Mouse (Mus musculus) retina, embryonic 14.5 days (tissue): Measurements from ENCODE around the gene 4931409K22Rik.

Experiments used
- DNase-seq: peaks from one replicate; pipeline ENCODE4 v3.0.0-alpha.2; 2015; ENCODE audit warnings: low spot score

The 4931409K22Rik gene

DNA sequence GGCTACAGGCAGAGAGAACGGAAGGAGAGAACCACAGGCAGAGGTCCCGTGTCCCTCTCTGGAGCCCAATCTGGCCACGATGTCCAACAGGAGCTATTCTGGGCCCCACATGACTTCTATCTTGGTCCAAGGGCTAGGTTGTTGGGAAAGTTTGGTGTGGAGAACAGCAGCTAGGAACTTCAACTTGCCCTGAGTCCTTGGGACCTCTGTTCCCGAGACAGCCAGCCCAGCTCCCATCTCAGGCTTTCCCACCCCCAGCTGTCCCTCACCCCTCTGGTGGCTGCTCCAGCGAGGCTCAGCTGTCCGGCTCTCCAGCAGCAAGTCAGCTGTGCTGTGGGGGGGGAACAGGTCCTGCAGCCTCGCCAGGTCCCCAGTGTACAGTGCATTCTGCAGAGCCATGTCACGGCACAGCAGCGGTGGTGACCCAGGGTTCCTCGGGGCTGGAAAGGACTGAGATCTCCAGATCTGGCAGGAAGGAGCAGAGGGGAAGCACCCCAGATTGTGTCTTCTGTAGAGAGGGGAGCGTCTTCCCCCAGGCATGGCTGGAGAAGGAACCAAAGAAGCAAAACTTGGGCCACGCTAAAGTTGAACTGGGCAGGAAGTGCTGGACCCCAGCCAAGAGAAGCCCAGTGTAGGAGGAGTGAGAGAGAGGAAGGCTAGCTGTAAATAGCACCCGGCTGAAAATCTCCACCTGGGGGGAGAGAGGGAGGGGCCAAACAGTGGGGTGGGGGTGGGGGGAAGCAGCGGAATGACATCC lies 16.0 kb downstream of the 4931409K22Rik start, which contains the start of gene Asb10:
Asb10 (minus strand) TSS at position 592 of the 757 bp plus-strand sequence.
- no peak for DNase-seq

DNA sequence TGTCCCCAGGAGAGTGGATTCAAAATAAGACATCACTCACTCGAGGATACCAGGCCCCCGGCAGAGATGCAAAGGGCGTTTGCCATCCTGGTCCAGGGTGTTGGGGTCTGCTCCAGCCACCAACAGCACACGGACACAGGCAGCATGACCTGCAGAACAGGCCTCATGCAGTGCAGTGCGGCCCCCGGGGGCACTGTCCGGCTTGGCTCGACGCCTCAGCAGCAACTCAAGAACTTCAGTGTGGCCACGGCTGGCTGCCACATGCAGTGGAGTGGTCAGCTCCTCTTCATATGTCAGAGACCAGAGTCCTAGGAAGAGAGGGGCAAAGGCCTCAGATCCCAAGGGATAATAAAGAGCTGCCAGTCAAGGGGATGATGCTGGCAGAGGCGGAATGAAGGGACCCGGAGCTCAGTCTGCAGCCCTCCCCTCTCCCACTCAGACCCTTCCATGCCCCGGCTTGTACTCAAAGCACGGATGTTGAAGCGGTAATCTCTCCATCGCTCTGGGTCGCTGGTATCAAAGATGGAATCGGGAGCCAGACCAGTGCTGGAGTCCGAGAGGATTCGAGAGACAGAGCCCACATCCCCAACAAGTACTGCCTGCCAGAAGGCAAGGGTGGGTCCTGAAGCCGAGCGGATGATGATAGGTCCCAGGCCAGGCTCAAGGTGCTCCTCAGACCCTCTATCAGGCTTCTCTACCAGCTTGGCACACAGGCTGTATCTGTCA lies 16.9 kb downstream of the 4931409K22Rik start:
- no peak for DNase-seq

DNA sequence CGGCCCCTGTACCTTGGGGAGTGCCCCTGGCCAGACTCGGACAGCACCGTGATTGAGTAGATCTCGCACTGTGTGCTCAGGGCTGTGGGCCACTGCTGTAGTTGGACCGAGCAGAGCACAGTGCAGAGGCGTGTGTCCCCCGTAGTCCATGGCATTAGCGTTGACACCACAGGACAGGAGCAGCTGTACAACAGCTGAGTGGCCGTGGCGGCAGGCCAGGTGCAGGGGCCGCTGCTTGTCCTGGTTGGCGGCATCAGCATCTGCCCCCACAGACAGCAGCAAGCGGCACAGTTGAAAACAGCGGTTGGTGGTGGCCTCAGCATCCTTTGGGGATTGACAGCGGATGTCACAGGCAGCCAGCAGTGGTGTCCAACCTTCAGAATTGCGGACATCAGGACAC lies 19.0 kb downstream of the 4931409K22Rik start:
- no peak for DNase-seq

DNA sequence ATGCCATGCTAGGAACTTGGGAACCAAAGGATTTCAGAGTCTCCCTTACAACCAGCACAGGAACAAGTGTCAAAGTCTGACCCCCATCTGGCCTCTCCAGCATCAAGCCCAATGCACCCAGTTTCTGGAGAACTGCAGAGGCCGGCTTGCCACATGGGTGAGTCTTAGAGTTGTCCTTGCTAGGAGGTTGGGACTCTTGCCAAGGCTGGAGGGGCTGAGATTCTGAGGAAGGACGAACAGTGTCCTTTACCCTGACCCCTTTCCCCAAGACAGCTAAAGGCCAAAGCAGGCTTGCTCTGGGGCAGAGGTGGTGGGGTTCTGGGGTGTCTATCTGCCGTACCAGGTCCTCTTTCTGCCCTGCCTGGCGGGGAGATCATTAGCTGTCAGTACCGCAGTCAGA lies 20.1 kb downstream of the 4931409K22Rik start:
- DNase-seq = no peak

DNA sequence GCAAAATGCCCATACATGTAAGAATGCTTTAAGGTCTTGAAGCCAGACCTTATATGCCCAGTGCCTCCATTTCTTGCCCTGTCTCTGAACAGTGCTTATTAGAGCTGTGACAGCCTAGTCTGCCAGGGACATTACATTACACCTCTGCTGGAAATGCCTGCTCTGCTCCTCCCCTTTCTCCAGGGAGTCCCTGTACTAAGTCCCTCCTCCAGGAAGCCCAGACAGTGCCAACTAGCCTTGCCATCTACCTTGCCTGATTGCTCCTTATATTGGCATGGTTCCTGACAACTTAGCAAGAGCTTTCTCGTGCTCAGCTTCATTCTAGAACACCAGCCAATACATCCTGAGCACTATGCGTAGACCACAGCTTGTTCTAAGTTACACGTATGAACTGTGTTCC lies 20.9 kb downstream of the 4931409K22Rik start:
- no peak for DNase-seq

DNA sequence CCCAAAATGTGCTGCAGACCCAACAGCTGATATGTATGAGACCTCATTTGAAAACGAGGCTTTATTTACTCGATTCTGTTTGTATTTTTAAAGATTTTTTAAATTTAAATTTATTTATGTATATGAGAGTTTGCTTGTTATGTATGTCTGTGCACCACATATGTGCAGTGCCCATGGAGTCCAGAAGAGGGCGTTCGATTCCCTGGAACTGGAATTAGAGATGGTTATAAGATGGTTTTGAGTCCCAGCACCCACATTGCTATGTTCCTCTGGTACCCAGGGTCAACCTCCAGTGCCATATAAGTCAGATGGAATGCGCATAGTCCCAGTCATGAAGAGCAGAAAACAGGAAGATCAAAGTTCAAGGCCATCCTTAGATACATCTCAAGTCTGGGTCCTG lies 22.3 kb downstream of the 4931409K22Rik start:
- no peak for DNase-seq

DNA sequence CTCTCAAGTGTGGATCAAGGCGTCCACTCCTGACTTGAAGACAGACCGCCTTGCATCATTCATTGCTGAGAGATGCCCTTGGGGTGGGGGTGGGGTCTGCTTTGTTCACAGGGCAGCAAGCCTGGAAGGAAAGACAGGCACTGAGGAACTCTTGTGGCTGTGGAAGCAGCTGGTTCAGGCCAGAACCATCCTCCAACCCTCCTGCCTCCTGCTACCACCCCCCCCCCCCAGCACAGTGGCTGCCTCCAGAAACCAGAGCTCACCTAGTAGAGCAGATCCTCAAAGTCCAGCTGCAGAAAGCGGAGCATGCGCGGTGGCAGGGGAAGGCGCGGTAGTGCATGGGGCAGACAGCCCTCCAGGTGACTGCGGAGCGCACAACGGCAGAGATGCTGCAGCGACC lies 23.2 kb downstream of the 4931409K22Rik start:
- DNase-seq = no peak

DNA sequence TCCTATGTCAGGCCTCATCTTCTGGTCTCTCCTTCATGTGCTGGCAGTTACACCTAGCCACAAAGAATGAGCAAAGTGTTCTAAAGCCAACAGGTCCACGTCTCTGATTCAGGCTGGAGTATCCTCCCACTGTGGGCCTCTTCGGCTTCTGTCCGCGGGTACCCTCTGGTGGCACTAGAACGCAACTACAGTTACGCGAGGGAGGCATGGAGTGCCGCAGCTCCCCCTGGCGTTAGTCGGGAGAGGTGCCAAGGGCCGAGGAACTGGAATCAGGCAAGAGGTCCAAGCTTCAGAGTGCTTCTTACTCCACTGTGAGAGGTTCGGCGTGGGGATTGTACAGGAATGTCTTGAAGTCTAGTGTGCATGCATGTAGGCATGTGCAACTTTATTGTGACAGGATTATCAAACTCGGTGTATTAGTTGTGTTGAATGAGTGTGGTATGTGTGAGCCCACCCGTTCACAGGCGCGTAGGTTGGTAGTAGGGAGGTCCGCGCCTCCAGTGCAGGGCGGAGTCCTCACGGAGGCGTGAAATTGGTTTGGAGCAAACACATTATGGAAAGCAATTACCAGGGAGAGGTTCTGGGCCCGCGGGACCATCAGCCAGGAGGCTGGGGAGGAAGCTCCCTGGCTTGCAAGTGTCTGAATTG lies 26.4 kb downstream of the 4931409K22Rik start:
- DNase-seq = peak; percentile 96

DNA sequence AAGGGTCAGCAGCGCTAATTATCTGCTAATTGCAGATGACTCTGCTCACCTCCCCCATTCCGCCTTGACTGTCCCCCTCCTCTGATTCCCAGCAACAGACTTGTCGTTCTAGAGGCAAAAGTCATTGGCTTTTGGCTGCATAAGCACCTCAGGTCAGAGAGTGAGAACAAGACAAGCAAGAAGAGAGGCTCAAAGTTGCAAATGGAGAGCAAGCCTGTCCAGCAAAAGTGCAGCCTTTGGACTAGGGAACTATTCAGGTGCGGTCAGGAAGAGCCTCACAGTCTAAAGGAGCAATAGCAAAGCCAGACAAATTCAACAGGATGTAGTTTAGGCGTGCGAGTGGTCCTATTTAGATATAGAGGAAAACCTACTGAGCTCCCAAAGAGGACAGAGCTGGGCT lies 28.8 kb downstream of the 4931409K22Rik start:
- no peak for DNase-seq

DNA sequence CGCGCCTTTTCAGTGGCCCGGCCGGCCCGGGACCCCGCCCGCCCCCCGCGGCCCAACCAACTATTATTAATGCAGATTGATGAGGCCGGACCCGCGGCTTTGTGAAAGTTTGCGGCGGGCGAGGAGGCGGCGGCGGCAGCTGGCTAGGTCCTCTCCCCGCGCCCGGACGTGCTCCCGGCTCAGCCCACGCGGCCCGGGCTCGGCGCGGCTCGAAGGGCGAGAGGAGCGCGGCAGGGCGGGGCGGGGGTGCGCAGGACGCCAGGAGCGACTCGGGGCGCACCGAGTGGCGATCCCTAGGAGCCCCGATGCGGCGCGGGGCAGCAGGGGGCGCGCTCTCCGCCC lies 29.7 kb downstream of the 4931409K22Rik start, which contains the start of gene Gbx1:
Gbx1 (minus strand) TSS at position 314 of the 342 bp plus-strand sequence.
- no peak for DNase-seq

DNA sequence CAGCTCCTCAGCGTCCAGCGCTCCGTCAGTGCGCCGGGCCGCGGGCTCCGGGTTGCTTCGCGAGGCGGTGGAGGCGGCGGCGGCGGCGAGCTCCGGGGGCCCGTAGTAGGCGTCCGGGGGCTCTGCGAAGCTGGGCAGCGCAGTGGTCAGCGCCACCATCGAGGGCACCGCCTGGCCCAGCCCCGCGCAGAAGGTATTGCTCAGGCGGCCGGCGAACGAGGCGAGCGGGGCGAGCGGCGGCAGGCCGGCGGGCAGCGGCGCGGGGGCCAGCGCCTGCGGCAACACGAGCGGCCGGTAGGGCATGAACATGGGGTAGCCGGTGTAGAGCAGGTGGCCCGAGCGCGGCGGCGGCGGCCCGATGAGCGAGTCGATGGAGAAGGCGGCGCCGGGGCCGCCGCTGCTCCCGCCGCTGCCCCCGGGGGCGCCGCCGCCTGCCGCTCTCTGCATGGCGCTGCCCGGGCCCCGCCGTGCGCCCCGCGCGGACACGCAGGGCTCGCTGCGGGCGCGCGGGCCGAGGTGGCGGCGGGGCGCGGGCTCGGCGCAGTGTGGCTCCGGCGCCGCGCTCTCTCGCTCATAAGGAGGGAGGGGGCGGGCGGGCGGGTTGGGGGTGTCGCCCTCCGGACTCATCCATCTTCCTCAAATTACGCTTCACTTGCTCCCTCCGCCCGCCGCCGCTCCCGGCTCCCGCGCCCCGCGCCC lies 30.3 kb downstream of the 4931409K22Rik start:
- peak; percentile 45 for DNase-seq

DNA sequence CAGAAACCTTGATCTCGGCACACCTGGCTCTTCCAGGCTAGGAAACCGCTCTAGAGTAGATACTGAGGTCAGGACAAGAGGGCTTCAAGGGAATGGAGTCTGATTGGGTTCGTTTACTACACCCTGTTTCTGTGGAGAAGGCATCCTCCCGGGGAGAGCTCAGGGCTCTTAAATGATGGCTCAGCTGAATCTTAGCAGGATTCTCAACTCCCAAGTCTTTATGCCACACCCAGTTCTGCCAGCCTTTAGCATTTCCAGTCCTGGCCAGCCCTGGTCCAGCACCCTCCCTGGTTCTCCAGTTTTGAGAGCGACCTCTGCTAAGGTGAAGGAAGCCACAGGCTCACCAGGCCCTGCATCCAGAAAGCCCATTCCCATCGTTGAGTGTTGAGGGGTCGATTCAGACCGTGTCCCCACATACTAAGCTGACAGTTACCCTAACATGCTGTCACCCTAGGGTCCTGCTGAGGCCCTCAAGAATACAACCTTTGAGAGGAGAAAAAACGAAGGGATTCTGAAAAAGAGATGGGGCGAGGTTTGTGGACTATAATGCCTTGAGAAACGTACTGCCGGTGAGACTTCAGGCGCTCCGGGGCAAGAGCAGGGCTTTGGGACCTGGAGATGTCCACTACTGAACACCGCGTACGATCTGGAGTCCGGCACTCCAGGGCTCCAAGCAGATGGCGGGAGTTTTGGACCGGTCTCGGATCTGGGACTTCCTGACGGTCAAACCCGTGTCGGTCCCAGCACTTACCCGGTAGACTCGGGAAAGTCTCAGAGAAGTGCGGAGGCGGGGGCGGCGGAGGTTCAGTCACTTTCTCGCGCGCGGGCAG lies 31.0 kb downstream of the 4931409K22Rik start:
- DNase-seq = no peak

DNA sequence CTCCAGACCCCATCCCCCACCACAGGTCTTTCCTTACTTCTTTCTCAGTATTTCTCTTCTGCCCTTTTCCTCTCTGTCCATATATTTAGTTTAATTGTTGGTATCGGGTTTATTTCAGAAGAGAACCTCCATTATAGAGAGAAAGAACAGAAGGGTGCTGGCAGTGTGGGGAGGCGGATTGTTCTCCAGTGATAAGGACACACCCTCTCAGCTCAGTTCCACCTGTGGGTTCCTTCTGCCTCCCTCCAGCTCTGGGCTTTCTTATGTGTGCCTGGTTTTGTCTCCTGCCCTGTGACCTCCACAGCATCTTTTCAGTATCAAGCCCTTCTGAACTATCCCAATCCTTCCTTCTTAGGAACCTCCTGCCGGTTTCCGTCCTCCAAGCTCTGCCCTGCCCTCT lies 32.1 kb downstream of the 4931409K22Rik start:
- DNase-seq = no peak

DNA sequence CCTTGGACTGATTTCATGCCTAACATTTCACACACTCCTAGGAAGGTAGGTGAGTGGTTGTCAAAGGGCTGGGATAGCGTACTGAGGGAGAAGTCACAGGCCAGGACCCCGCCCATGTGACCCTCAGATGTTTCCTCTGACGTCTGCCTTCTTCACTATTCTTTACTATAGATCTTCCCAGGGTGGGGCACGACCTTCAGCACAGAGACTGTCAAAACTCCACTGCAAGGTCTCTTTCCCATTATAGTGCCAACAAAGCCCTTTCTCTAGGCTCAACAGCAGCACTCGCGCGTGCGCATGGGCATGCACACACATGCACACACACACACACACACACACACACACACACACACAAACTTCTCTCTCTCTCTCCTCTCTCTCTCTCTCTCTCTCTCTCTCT lies 32.8 kb downstream of the 4931409K22Rik start:
- DNase-seq = no peak

DNA sequence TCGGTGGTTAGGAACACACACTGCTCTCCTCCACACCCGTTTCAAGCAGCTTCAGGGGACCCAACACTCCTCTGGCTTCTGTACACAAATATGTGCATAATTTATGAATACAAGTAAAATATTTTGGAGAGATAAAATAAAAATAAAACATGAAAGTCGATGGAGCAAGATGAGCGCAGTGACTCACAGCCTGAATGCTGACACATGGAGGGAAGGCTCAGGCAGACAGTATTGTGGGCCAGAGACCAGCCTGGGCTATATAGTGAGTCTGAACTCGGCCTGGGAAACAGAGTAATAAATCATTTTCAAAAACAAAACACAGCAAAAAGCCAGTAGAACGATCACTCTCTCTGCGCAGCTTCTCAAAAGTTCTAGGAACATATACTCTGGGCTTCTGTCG lies 35.2 kb downstream of the 4931409K22Rik start:
- no peak for DNase-seq

DNA sequence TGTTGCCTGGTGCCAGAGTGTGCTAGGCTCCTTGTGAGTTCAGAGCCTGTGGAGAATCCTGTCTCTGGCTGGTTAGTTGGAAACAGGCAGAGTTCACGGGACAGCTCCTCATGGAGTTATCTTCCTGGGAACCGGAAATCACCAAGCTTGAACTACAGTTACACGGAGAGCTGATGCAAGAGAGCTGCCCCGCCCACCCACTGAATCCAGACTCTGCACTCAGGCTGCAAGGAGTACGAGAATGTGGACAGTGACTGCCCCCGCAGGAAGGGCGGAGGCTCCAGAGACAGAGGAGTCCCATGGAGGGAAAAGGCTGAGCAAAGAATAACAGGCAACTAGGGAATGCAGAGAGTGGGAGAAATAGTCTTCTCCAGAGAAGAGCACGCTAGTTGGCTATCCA lies 44.3 kb downstream of the 4931409K22Rik start:
- no peak for DNase-seq

DNA sequence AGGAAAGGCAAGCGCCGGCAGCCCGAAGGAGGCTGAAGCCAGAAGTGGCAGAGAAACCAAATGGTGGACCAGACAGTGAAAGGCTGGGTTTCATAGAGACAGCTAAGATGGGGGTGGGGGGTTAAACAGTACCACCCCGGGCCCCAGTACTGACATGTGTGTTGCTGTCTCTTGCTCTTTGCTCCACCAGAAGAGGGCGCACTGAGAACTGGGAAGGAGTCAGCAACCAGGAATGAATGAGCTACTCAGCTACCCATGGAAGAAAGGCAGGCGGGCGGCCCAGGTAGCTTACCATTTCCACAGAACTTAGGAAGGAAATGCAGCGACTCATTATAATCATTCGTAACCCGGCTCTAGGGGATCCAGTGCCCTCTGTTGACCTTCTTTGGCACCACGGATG lies 46.0 kb downstream of the 4931409K22Rik start:
- no peak for DNase-seq

DNA sequence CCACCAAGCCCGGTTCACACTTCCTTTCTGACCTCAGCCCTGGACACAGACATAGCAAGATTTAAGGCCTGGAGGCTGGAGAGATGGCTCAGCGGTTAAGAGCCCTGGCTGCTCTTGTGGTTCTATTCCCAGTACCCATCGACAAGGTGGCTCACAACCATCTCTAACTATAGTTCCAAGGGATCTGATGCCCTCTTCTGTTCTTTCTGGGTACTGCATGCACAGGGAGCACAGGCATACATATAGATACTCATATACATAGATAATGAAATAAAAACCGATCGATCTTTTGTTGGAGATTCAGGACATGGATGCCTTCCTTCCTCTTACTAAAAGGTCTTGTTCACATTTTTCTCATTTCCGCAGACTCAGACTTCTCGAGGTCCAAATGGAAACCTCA lies 48.2 kb downstream of the 4931409K22Rik start:
- DNase-seq = no peak

DNA sequence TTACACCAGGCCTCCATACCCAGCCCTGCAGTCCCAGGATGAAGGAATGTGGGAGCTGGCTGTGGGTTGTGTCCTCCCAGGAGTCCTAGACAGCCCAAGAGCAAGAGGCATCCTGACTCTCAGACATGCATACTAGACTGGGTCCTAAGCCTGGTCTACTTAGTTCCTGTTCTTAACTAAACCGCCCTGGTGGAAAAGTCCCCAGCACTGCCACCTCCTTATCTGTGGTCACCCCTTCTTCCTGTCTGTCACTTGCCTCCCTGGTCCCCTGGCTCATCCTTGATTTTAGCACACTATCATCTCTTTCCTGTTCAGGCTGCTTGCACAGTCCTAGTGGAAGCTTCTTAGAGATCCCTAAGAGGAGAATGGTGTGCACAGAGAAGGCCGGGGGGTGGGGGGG lies 51.1 kb downstream of the 4931409K22Rik start:
- no peak for DNase-seq

DNA sequence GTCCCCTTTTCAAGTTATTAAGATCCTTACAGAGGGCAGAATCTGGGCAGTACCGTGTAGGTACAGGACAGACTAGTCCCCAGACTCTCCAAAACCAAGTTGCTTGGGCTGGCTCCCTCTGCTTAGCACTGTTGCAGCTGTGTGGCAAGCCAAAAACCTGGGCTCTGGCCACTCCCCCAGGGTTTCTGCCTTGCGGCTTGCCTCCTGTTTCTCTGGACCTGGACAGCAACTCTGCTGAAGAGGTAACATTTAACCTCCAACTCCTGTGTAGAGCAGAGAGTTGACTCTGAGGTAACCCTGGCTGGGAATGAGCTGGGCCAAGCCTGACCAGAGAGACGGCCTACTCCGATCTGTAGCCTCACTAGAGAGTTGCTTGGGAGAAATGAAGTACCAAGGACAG lies 53.8 kb downstream of the 4931409K22Rik start:
- no peak for DNase-seq

DNA sequence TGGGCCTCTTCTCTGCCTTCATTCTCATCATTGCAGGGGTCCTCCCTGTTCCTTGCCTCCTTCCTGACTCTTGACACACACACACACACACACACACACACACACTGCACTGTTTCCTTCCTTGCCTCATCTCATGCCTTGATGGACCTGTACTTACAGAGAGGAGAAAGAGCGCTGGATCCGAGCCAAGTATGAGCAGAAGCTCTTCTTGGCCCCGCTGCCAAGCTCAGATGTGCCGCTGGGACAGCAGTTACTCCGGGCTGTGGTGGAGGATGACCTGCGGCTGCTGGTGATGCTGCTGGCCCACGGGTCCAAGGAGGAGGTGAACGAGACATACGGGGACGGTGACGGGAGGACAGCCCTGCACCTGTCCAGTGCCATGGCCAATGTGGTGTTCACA lies 55.8 kb downstream of the 4931409K22Rik start:
- DNase-seq = no peak

DNA sequence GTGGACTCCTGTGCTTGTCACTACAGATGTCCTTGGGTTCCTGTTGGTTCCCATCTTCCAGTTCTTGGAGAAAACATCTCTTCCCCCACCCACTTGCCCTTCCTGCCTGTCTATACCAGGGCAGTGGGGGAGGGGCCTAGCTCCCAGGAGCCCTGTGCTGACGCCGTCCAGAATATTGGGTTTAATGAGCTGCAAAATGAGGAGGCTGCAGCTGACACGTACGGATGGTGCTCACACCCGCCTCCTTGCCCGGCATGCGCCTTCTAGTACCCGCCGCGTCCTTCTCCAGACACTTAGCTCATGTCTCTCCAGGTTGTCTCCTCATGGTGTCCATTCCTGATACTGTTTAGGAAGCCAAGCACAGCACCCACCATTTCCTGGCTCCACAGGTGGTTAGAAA lies 57.5 kb downstream of the 4931409K22Rik start:
- DNase-seq = peak; percentile 70
